Mouse (Mus musculus): ENCODE measurements at regions not wholly inside any gene's neighbourhood (a gene's known extent, or its start where the extent isn't known, plus 50 kb on each side); places are given as distances from the start of the nearest gene placed in this dataset.
A peak's percentile ranks its signal among the peaks of the same experiment; 100 is the strongest.

GRCm38 (mm10) chr8:78013101-78013500 lies 200.0 kb upstream of the Ttc29 start:
- no peak for DNase-seq (ENCODE audit: low spot score)

- DNase-seq (ENCODE audit: low spot score), result no peak
These were observed 194.5 kb upstream of the Ttc29 start for GRCm38 (mm10) chr8:78018430-78019180.

- DNase-seq (ENCODE audit: low spot score), result no peak
These were observed 191.6 kb upstream of the Ttc29 start for GRCm38 (mm10) chr8:78021473-78021872.

DNA sequence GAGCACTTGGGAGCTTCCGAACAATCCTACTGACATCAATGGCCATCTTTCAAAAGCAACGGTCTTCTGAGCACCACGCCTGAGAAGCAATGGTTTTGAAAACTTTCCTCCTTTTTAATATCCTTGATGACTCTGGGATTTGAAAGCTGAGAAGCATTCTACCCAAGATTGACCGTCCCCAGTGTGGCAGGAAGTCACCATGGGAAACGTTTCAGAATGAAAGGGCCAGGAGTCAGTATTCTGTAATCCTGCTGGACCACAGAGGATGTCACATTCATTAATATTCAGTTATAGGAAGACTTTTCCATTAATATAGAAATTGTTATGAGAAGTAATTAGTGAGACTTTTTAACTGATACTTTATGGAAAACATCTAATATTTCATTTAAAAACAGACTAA lies 190.1 kb upstream of the Ttc29 start:
- no peak for DNase-seq (ENCODE audit: low spot score)

GRCm38 (mm10) chr8:78023467-78023866 lies 189.6 kb upstream of the Ttc29 start:
- no peak for DNase-seq (ENCODE audit: low spot score)

DNA sequence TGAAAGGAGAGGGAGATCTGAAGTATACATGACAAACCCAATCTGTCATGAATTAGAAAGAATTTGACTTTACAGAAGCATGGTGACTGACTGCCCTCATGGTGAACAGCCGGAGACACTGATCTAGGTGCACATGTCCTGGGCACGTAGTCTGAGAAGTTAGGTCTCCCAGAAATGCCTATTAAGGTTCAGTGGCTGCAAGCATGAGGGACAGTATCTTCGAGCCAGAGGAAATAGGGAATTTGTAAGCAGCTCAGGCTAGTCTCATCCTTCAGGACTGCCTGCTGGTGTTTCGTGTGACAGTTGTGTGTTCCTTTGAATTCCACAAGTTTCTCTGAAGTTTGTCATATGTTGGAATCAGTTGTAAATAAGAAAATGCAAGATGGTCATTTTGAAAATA lies 189.2 kb upstream of the Ttc29 start:
- DNase-seq (ENCODE audit: low spot score), result no peak

DNA sequence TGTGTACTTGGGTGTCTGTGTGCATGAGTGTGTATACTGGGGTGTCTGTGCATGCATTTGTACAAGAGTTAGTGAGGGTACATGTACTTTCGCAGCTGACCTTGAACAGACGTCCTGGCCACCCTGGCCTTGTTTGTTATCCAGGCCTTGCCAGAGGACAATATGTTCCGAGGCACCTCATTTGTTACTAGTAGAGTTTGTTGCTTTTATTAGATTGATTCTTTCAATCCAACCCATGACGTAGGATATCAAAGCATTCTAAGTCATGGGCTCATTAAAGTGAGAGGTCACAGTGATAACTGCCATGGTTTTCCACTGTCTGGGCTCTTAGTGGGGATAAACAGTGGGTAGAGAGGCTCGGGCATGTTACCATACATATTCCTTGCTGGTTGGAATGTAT lies 188.1 kb upstream of the Ttc29 start:
- no peak for DNase-seq (ENCODE audit: low spot score)

DNA sequence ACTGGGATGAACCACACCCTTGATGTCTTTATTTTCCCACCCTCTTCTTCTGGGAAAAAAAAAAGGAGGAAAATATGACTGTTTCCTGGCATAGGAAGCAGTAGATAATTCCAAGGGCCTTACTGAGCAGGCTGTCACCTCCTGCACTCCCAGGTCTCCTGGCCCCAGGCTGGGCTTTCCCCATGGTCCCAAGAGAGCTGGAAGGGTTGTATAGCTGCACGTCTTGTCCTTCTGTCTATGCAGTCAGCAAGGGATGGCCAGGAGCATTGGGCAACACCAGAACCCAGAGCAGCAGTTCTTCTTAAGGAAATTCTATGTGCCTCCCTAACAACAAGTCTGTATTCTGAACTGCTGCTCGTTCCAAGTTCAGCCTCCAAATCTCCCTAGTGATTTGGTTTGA lies 185.7 kb upstream of the Ttc29 start:
- no peak for DNase-seq (ENCODE audit: low spot score)

GRCm38 (mm10) chr8:78028928-78029327 lies 184.2 kb upstream of the Ttc29 start:
- no peak for DNase-seq (ENCODE audit: low spot score)

DNA sequence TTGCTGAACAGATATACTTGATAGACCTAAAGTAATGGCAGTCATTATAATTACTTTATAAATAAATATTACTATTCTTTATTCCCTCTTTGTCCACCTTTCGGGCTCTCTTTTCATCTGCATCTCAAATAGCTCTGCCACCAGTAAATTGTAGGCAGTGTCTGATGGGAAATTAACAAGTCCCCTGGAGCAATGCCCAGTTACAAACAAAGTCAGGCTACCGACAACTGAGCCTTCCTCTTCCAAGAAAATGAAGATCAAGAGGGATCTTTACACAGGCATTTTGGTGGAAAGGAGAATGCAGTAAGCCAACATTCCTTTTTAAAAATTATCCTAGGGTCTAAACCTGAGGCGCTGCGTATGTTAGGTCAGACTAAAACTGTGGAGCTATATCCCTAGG lies 181.3 kb upstream of the Ttc29 start:
- DNase-seq (ENCODE audit: low spot score), result no peak

DNA sequence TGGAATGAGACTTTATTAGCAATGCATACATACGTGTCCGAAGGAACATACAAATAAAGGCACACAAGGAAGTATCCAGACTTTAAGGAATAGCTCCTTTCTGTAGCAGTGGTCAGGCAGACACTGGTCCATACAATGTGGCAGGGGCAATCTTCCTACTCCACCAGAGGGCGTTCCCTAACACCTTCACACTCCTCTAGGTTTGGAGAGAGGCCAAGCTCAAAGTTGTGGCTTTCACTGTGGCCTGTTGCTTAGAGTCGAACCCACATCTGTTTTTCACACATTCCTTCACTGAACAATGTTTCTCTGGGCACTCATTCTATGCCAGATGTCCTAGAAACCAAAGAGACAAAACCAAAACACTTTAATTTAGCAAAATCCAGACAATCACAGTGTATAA lies 178.4 kb upstream of the Ttc29 start:
- DNase-seq (ENCODE audit: low spot score), result no peak

GRCm38 (mm10) chr8:78037218-78037617 lies 175.9 kb upstream of the Ttc29 start:
- no peak for DNase-seq (ENCODE audit: low spot score)

GRCm38 (mm10) chr8:78046691-78047090 lies 166.4 kb upstream of the Ttc29 start:
- no peak for DNase-seq (ENCODE audit: low spot score)

GRCm38 (mm10) chr8:78050768-78051167 lies 162.3 kb upstream of the Ttc29 start:
- DNase-seq (ENCODE audit: low spot score), result no peak

DNA sequence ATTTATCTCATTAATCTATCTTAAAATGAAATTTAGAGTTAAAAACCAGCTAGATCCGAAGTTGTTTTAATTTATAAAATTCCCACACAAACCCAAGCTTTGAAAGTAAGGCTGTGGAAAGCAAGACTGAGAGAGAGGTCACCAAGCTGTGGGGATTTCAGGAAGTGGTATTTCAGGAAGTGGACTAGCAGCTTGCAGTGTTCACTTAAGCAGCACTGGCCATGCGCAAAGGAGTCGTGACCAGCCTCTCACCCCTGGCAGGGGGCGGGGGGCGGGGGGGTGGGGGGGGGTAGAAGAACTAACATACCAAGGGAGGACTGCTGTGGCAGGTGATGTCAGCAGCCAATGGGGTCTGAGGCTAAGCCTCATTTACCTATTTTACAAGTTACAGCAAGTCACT lies 158.7 kb upstream of the Ttc29 start:
- no peak for DNase-seq (ENCODE audit: low spot score)

- DNase-seq (ENCODE audit: low spot score), result no peak
These were observed 158.2 kb upstream of the Ttc29 start for GRCm38 (mm10) chr8:78054920-78055319.

DNA sequence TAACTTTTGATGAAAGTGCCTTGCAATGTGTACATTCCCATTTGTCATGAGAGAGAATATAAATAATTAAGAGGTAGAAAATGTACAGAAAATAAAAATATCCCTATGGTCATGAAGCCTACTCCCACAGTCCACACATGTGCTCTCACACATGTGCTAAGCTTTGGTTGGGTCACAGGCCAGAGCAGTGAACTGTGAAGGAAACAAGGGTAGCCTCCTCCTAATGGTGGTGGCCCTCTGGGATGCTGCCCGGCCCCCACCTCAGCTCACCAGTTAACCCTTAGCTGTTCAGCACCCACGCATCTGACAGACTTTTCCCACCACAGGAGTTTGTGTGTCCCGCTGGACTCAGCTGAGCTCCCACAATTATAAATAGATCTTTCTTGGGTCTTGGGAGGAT lies 157.6 kb upstream of the Ttc29 start:
- no peak for DNase-seq (ENCODE audit: low spot score)

DNA sequence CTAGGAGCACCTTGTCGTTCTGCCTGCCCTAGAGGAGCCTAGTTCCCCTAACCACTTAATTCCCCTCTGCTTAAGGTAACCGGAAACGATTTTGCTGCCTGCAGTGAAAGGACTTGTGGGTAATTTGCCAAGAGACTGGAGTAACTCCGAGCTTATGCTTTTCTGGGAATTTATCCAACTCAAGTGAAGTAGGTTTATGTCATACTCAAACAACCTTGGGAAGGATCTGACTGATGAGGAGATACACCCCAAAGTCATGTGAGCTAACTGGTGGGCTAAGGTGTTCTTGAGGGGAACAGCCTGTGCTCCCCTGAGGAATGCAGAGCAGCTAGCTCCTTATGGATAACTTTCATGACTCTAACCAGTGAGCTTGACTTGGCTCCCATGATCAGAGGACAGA lies 155.7 kb upstream of the Ttc29 start:
- DNase-seq (ENCODE audit: low spot score), result no peak

- peak; percentile 19 for DNase-seq (ENCODE audit: low spot score)
These were observed 151.0 kb upstream of the Ttc29 start for GRCm38 (mm10) chr8:78061827-78062719.

DNA sequence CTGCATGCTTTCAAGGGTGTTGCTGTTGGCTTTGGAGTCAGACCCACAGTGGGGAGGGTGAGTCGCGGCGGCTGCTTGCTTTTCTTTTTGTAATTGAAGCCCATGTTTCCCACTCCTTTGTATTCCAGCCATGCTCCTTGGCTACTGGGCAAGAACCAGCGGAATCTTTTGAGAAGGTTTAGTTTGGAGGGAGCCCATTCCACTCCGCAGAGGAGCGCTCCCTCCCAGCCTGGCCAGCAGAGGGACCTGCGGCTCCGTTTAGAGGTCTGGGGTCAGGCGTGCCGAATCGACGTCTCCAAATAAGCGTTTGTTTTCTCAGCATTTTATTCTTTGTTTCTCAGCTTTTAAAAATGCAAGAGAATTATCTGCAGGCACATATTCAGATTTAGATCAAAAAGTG lies 149.6 kb upstream of the Ttc29 start:
- peak; percentile 46 for DNase-seq (ENCODE audit: low spot score)

- DNase-seq (ENCODE audit: low spot score), result no peak
These were observed 148.9 kb upstream of the Ttc29 start for GRCm38 (mm10) chr8:78064161-78064560.

DNA sequence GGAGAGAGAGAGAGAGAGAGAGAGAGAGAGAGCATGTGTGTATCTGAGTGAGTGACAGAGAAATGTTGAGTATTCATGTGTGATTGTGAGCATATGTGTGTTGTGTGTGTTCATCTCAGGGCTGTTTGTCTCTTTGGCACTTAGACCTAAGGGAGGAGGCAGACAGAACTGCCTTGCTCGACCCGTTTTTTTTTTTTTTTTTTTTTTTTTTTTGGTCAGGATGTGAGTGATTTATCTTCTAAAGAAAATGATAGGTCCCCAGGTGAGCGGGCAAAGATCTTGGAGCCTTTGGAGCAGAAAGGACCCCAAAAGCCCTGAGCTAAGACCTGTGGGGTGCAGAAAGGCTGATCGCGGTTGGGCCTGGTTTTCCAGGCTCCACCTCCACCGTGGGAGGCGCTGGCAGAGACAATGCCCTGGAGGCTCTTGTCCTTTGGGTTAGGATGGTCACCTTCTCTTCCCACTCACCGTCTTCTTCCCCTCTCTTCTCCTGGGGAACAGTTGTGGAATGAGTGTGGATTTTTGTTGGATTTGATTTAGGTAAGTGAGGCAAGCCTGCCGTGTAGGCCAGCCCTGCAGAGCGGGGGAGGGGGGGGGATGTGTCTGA lies 147.1 kb upstream of the Ttc29 start:
- no peak for DNase-seq (ENCODE audit: low spot score)

Measured in layer of hippocampus, adult 11-12 months (tissue).